Mouse (Mus musculus): ENCODE measurements around the gene Tango6. TPM values are rescaled to one million over a fixed set of nuclear protein-coding genes. Genes with fewer than 3 reads are reported as not detected.

Tango6 gene
- polyA plus RNA-seq, 1 experiment, result 7.3 TPM

- Histone ChIP-seq H3K36me3 (ENCODE audit: control insufficient read depth, insufficient read depth) (no peaks in the 10 kb centered on the region), H3K27me3 (ENCODE audit: control insufficient read depth, insufficient read depth, insufficient read length) (no peaks in the 10 kb centered on the region), H3ac (ENCODE audit: control insufficient read depth, insufficient read length, low read depth) (no peak overlapping the region), H3K4me3 (ENCODE audit: insufficient read depth, poor library complexity, severe bottlenecking) (no peak overlapping the region), H3K79me2 (ENCODE audit: control insufficient read depth, insufficient read depth) (no peaks in the 10 kb centered on the region), H3K79me3 (ENCODE audit: low read depth) (no peaks in the 10 kb centered on the region)
- TF ChIP-seq MAX (IDR thresholded peaks at IDR 0.05) (no peak), MYOD1 (IDR thresholded peaks at IDR 0.05; ENCODE audit: control insufficient read depth, insufficient read length, low read depth) (no peak), CTCF (IDR thresholded peaks at IDR 0.05; ENCODE audit: control insufficient read depth, insufficient read depth, insufficient read length) (no peak), CEBPB (IDR thresholded peaks at IDR 0.05; ENCODE audit: low read depth) (no peak)
These were observed 36.1 kb upstream of the Tango6 start for GRCm38 (mm10) chr8:106646731-106647130.

- Histone ChIP-seq H3K27me3 (ENCODE audit: control insufficient read depth, insufficient read depth, insufficient read length) (no peaks in the 10 kb centered on the region), H3K79me2 (ENCODE audit: control insufficient read depth, insufficient read depth) (no peaks in the 10 kb centered on the region), H3K36me3 (ENCODE audit: control insufficient read depth, insufficient read depth) (no peaks in the 10 kb centered on the region), H3ac (ENCODE audit: control insufficient read depth, insufficient read length, low read depth) (no peak overlapping the region), H3K4me3 (ENCODE audit: insufficient read depth, poor library complexity, severe bottlenecking) (no peak overlapping the region), H3K79me3 (ENCODE audit: low read depth) (no peaks in the 10 kb centered on the region)
- TF ChIP-seq FOSL1 (IDR thresholded peaks at IDR 0.05; ENCODE audit: insufficient read depth, low read length, poor library complexity, severe bottlenecking), result no peak
- no peak for TF ChIP-seq CEBPB (IDR thresholded peaks at IDR 0.05; ENCODE audit: low read depth)
- no peak for TF ChIP-seq USF1 (IDR thresholded peaks at IDR 0.05; ENCODE audit: low read depth)
- no peak for TF ChIP-seq MYOG (IDR thresholded peaks at IDR 0.05; ENCODE audit: control insufficient read depth, extremely low read depth, insufficient read length)
- TF ChIP-seq CTCF (IDR thresholded peaks at IDR 0.05; ENCODE audit: control insufficient read depth, insufficient read depth, insufficient read length), result peak; percentile 47
- TF ChIP-seq MAX (IDR thresholded peaks at IDR 0.05), result no peak
These were observed 35.5 kb upstream of the Tango6 start for GRCm38 (mm10) chr8:106647387-106647786.

- H3ac ChIP-seq (ENCODE audit: control insufficient read depth, insufficient read length, low read depth), result no peak overlapping the region
- no peaks in the 10 kb centered on the region for H3K27me3 ChIP-seq (ENCODE audit: control insufficient read depth, insufficient read depth, insufficient read length)
- TF ChIP-seq FOSL1 (IDR thresholded peaks at IDR 0.05; ENCODE audit: insufficient read depth, low read length, poor library complexity, severe bottlenecking) (no peak), MAX (IDR thresholded peaks at IDR 0.05) (no peak), MYOD1 (IDR thresholded peaks at IDR 0.05; ENCODE audit: control insufficient read depth, insufficient read length, low read depth) (no peak), CTCF (IDR thresholded peaks at IDR 0.05; ENCODE audit: control insufficient read depth, insufficient read depth, insufficient read length) (no peak), USF1 (IDR thresholded peaks at IDR 0.05; ENCODE audit: low read depth) (no peak), MYOG (IDR thresholded peaks at IDR 0.05; ENCODE audit: control insufficient read depth, extremely low read depth, insufficient read length) (no peak), CEBPB (IDR thresholded peaks at IDR 0.05; ENCODE audit: low read depth) (no peak)
- H3K79me3 ChIP-seq (ENCODE audit: low read depth), result no peaks in the 10 kb centered on the region
- H3K36me3 ChIP-seq (ENCODE audit: control insufficient read depth, insufficient read depth), result no peaks in the 10 kb centered on the region
- no peaks in the 10 kb centered on the region for H3K79me2 ChIP-seq (ENCODE audit: control insufficient read depth, insufficient read depth)
- H3K4me3 ChIP-seq (ENCODE audit: insufficient read depth, poor library complexity, severe bottlenecking), result no peak overlapping the region
These were observed 34.4 kb upstream of the Tango6 start for GRCm38 (mm10) chr8:106648421-106648820.

- H3K36me3 ChIP-seq (ENCODE audit: control insufficient read depth, insufficient read depth), result no peaks in the 10 kb centered on the region
- no peaks in the 10 kb centered on the region for H3K27me3 ChIP-seq (ENCODE audit: control insufficient read depth, insufficient read depth, insufficient read length)
- TF ChIP-seq FOSL1 (IDR thresholded peaks at IDR 0.05; ENCODE audit: insufficient read depth, low read length, poor library complexity, severe bottlenecking) (no peak), CTCF (IDR thresholded peaks at IDR 0.05; ENCODE audit: control insufficient read depth, insufficient read depth, insufficient read length) (no peak), CEBPB (IDR thresholded peaks at IDR 0.05; ENCODE audit: low read depth) (no peak), MAX (IDR thresholded peaks at IDR 0.05) (no peak)
- H3ac ChIP-seq (ENCODE audit: control insufficient read depth, insufficient read length, low read depth), result no peak overlapping the region
- no peak overlapping the region for H3K4me3 ChIP-seq (ENCODE audit: insufficient read depth, poor library complexity, severe bottlenecking)
- H3K79me3 ChIP-seq (ENCODE audit: low read depth), result no peaks in the 10 kb centered on the region
- H3K79me2 ChIP-seq (ENCODE audit: control insufficient read depth, insufficient read depth), result no peaks in the 10 kb centered on the region
These were observed 30.9 kb upstream of the Tango6 start for GRCm38 (mm10) chr8:106651994-106652393.

GRCm38 (mm10) chr8:106656046-106656445, 26.8 kb upstream of the Tango6 start:
- H3ac ChIP-seq (ENCODE audit: control insufficient read depth, insufficient read length, low read depth), result no peak overlapping the region
- H3K79me2 ChIP-seq (ENCODE audit: control insufficient read depth, insufficient read depth), result no peaks in the 10 kb centered on the region
- no peak for TF ChIP-seq CTCF (IDR thresholded peaks at IDR 0.05; ENCODE audit: control insufficient read depth, insufficient read depth, insufficient read length)
- TF ChIP-seq MYOG (IDR thresholded peaks at IDR 0.05; ENCODE audit: control insufficient read depth, extremely low read depth, insufficient read length), result no peak
- TF ChIP-seq MYOD1 (IDR thresholded peaks at IDR 0.05; ENCODE audit: control insufficient read depth, insufficient read length, low read depth), result no peak
- no peak for TF ChIP-seq FOSL1 (IDR thresholded peaks at IDR 0.05; ENCODE audit: insufficient read depth, low read length, poor library complexity, severe bottlenecking)
- TF ChIP-seq CEBPB (IDR thresholded peaks at IDR 0.05; ENCODE audit: low read depth), result no peak
- TF ChIP-seq MAX (IDR thresholded peaks at IDR 0.05), result no peak
- TF ChIP-seq USF1 (IDR thresholded peaks at IDR 0.05; ENCODE audit: low read depth), result no peak
- no peaks in the 10 kb centered on the region for H3K36me3 ChIP-seq (ENCODE audit: control insufficient read depth, insufficient read depth)
- H3K79me3 ChIP-seq (ENCODE audit: low read depth), result no peaks in the 10 kb centered on the region
- no peak overlapping the region for H3K4me3 ChIP-seq (ENCODE audit: insufficient read depth, poor library complexity, severe bottlenecking)
- no peaks in the 10 kb centered on the region for H3K27me3 ChIP-seq (ENCODE audit: control insufficient read depth, insufficient read depth, insufficient read length)

- no peak for TF ChIP-seq CEBPB (IDR thresholded peaks at IDR 0.05; ENCODE audit: low read depth)
- no peak for TF ChIP-seq CTCF (IDR thresholded peaks at IDR 0.05; ENCODE audit: control insufficient read depth, insufficient read depth, insufficient read length)
- TF ChIP-seq FOSL1 (IDR thresholded peaks at IDR 0.05; ENCODE audit: insufficient read depth, low read length, poor library complexity, severe bottlenecking), result no peak
- TF ChIP-seq MAX (IDR thresholded peaks at IDR 0.05), result no peak
- no peak for TF ChIP-seq USF1 (IDR thresholded peaks at IDR 0.05; ENCODE audit: low read depth)
- TF ChIP-seq MYOG (IDR thresholded peaks at IDR 0.05; ENCODE audit: control insufficient read depth, extremely low read depth, insufficient read length), result no peak
- TF ChIP-seq MYOD1 (IDR thresholded peaks at IDR 0.05; ENCODE audit: control insufficient read depth, insufficient read length, low read depth), result no peak
- Histone ChIP-seq H3K4me3 (ENCODE audit: insufficient read depth, poor library complexity, severe bottlenecking) (no peak overlapping the region), H3K79me2 (ENCODE audit: control insufficient read depth, insufficient read depth) (no peaks in the 10 kb centered on the region), H3ac (ENCODE audit: control insufficient read depth, insufficient read length, low read depth) (no peak overlapping the region), H3K27me3 (ENCODE audit: control insufficient read depth, insufficient read depth, insufficient read length) (no peaks in the 10 kb centered on the region), H3K79me3 (ENCODE audit: low read depth) (no peaks in the 10 kb centered on the region), H3K36me3 (ENCODE audit: control insufficient read depth, insufficient read depth) (no peaks in the 10 kb centered on the region)
These were observed 10.1 kb upstream of the Tango6 start for GRCm38 (mm10) chr8:106672786-106673185.

All from C2C12 (cell line).